Mouse (Mus musculus) heart, embryonic 14.5 days (tissue): ENCODE measurements around the gene Aadacl3. TPM values are rescaled to one million over a fixed set of nuclear protein-coding genes. Genes with fewer than 3 reads are reported as not detected.

ENCODE experiments used
- ATAC-seq: fragments of 200-750 bp; cut with Nextera tagmentation; 2 replicates; pipeline ENCODE4 v1.8.0; 2017; ENCODE audit warnings: low read depth, moderate TSS enrichment; ENCODE audit not compliant: insufficient number of reproducible peaks, insufficient read depth, low FRiP score
- H3K27ac ChIP-seq, 2 experiments: fragments of 200-500 bp in 1 of 2; fragments of 300-500 bp in 1 of 2; sonication (generic) in 1 of 2; replicated peaks in 1 of 2; 2 replicates each; pipeline ENCODE4 v1.5.1; 2012 to 2014; ENCODE audit warnings: low read depth in 2 of 2, low read length in 2 of 2, control low read depth in 1 of 2, mild to moderate bottlenecking in 1 of 2, mixed read lengths in 1 of 2; ENCODE audit not compliant: control insufficient read depth in 1 of 2, insufficient read depth in 1 of 2
- H3K27me3 ChIP-seq: fragments of 300-500 bp; sonication (generic); 2 replicates; pipeline ENCODE4 v1.6.1; 2014; ENCODE audit warnings: mild to moderate bottlenecking, low read length, control low read depth; ENCODE audit not compliant: control insufficient read depth, insufficient read depth
- H3K36me3 ChIP-seq: fragments of 300-500 bp; sonication (generic); 2 replicates; pipeline ENCODE4 v1.6.1; 2014; ENCODE audit warnings: mild to moderate bottlenecking, control low read depth, low read length, mixed read lengths; ENCODE audit not compliant: control insufficient read depth, insufficient read depth
- H3K4me1 ChIP-seq, 2 experiments: fragments of 200-500 bp in 1 of 2; fragments of 300-500 bp in 1 of 2; sonication (generic) in 1 of 2; 2 replicates each; pipeline ENCODE4 v1.6.1; 2012 to 2014; ENCODE audit warnings: low read length in 2 of 2, control low read depth in 1 of 2, mixed read lengths in 1 of 2; ENCODE audit not compliant: control insufficient read depth in 2 of 2, insufficient read depth in 2 of 2
- H3K4me2 ChIP-seq: fragments of 300-500 bp; sonication (generic); 2 replicates; pipeline ENCODE4 v1.6.1; 2014; ENCODE audit warnings: mild to moderate bottlenecking, low read length
- H3K4me3 ChIP-seq, 2 experiments: fragments of 200-500 bp in 1 of 2; fragments of 300-500 bp in 1 of 2; sonication (generic) in 1 of 2; 2 replicates each; pipeline ENCODE4 v1.5.1; 2012 to 2014; ENCODE audit warnings: low read length in 2 of 2, mild to moderate bottlenecking in 2 of 2, control low read depth in 1 of 2, low read depth in 1 of 2, moderate library complexity in 1 of 2; ENCODE audit not compliant: control insufficient read depth in 1 of 2, insufficient read depth in 1 of 2
- H3K9ac ChIP-seq: fragments of 300-500 bp; sonication (generic); 2 replicates; pipeline ENCODE4 v1.6.1; 2014; ENCODE audit warnings: mild to moderate bottlenecking, low read length
- H3K9me3 ChIP-seq: fragments of 300-500 bp; sonication (generic); 2 replicates; pipeline ENCODE4 v1.6.1; 2016; ENCODE audit warnings: low read length, control low read depth; ENCODE audit not compliant: control insufficient read depth
- WGBS: fragments of 180-500 bp; shearing (Covaris S2); extraction: QIAGEN DNeasy Blood & Tissue Kit; methylation state at CpG from one replicate; pipeline ENCODE4 v1.1.7; 2014; 5-methylcytosine and 5-hydroxymethylcytosine counted together
- polyA plus RNA-seq: library from polyadenylated mRNA; unstranded; fragments of >200 nt; fragmentation: Nextera tagmentation; extraction: Ambion mirVana; gene quantifications from 2 replicates; pipeline ENCODE4 v1.2.1, GENCODE M21; 2014

The Aadacl3 gene
- polyA plus RNA-seq, 1 experiment from 2014 or later = not detected

DNA sequence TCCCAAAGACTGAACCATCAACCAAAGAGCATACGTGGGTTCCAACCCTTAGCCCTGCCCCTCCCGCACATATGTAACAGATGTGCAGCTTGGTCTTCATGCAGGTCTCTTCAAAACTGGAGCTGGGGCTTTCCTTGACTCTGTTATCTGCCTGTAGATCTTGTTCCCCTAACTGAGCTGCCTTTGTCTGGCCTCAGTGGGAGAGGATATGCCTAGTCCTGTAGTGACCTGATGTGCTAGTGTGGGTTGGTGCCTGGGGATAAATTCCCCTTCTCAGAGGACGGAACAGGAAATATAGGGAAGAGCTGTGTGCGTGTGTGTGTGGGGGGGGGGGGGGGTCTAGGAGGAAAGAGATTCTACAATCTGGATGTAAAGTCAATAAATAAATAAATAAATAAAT, 22.5 kb downstream of the Aadacl3 start:
- no peak overlapping the region for H3K4me2 ChIP-seq
- H3K9me3 ChIP-seq = no peaks in the 10 kb centered on the region
- no peak overlapping the region for H3K9ac ChIP-seq
- WGBS = 85% methylated on average over 4 of the region's 4 CpGs
- H3K27me3 ChIP-seq = no peaks in the 10 kb centered on the region
- H3K27ac ChIP-seq = no peak overlapping the region
- ATAC-seq = no peak
- no peaks in the 10 kb centered on the region for H3K4me1 ChIP-seq
- H3K36me3 ChIP-seq = no peaks in the 10 kb centered on the region
- no peak overlapping the region for H3K4me3 ChIP-seq

DNA sequence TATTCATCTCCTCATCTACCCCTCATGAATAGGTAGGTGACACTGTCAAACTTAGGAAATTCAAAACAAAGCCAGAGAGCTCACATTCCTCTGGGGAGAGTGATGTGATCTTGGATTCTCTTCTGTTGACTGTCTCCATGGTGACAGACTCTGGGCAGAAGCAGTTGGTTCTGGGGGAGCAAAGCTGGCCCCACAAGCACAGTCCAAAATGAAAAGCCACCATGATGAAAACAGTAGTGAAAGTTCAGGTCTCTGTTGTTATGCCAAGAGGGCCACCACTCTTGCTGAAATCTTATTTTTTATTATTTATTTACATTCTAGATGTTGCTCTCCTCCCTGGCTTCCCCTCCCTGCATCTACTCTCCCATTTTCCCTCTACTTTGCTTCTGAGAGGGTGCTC, 24.9 kb downstream of the Aadacl3 start, which contains the start of gene 1700012P22Rik:
TSS of gene 1700012P22Rik (minus strand) at position 101 of the 400 bp plus-strand sequence.
- Histone ChIP-seq H3K4me2 (no peak within 1 kb of the TSS), H3K27ac (no peak within 1 kb of the TSS), H3K27me3 (no peaks in the 10 kb centered on the region), H3K4me3 (no peak within 1 kb of the TSS), H3K9me3 (no peaks in the 10 kb centered on the region), H3K36me3 (no peaks in the 10 kb centered on the region), H3K9ac (no peak within 1 kb of the TSS), H3K4me1 (no peaks in the 10 kb centered on the region)
- ATAC-seq = no peak

GRCm38 (mm10) chr4:144433216-144433615, 30.3 kb downstream of the Aadacl3 start:
- Histone ChIP-seq H3K27me3 (no peaks in the 10 kb centered on the region), H3K4me2 (no peak overlapping the region), H3K9me3 (no peaks in the 10 kb centered on the region), H3K9ac (no peak overlapping the region), H3K36me3 (no peaks in the 10 kb centered on the region), H3K27ac (no peak overlapping the region), H3K4me3 (no peak overlapping the region), H3K4me1 (no peaks in the 10 kb centered on the region)
- WGBS = 86% methylated on average over 5 of the region's 5 CpGs
- ATAC-seq = no peak

DNA sequence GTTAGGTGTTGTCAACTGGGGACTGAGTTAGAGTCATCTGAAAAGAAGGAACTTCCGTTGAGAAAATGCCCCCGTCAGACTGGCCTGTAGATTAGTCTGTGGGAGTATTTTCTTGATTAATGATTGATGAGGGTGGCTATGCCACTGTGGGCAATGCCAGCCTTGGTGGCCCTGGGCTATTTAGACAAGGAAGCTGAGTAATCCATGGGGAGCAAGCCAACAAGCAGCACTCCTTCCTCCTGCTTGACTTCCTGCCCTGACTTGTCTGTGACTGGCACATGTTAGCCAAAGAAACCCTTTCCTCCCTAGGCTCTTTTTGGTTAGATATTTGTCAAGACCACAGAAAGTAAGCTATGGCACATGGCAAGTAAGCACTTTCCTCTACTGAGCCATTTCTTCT, 32.8 kb downstream of the Aadacl3 start:
- H3K36me3 ChIP-seq = no peaks in the 10 kb centered on the region
- H3K27ac ChIP-seq = no peak overlapping the region
- H3K27me3 ChIP-seq = no peaks in the 10 kb centered on the region
- no peaks in the 10 kb centered on the region for H3K9me3 ChIP-seq
- 91% methylated on average over 2 of the region's 2 CpGs for WGBS
- no peak overlapping the region for H3K4me3 ChIP-seq
- ATAC-seq = no peak
- no peaks in the 10 kb centered on the region for H3K4me1 ChIP-seq
- no peak overlapping the region for H3K4me2 ChIP-seq
- no peak overlapping the region for H3K9ac ChIP-seq

GRCm38 (mm10) chr4:144428868-144429267, 34.7 kb downstream of the Aadacl3 start:
- WGBS = 12% methylated on average over 3 of the region's 3 CpGs

GRCm38 (mm10) chr4:144424590-144424989, 39.0 kb downstream of the Aadacl3 start:
- Histone ChIP-seq H3K4me2 (no peak overlapping the region), H3K9ac (no peak overlapping the region), H3K27ac (no peak overlapping the region), H3K9me3 (no peaks in the 10 kb centered on the region), H3K36me3 (no peaks in the 10 kb centered on the region), H3K4me3 (no peak overlapping the region), H3K27me3 (no peaks in the 10 kb centered on the region), H3K4me1 (no peaks in the 10 kb centered on the region)
- 61% methylated on average over 5 of the region's 5 CpGs for WGBS
- ATAC-seq = no peak

More at GRCm38 (mm10) chr4:144428868-144429267, 34.7 kb downstream of the Aadacl3 start:
- H3K27me3 ChIP-seq = no peaks in the 10 kb centered on the region
- H3K9me3 ChIP-seq = no peaks in the 10 kb centered on the region
- ATAC-seq = no peak
- H3K4me3 ChIP-seq = no peak overlapping the region
- H3K9ac ChIP-seq = no peak overlapping the region
- H3K36me3 ChIP-seq = no peaks in the 10 kb centered on the region
- no peak overlapping the region for H3K4me2 ChIP-seq
- H3K27ac ChIP-seq = no peak overlapping the region
- no peaks in the 10 kb centered on the region for H3K4me1 ChIP-seq

GRCm38 (mm10) chr4:144420644-144421043, 42.9 kb downstream of the Aadacl3 start:
- no peak overlapping the region for H3K4me3 ChIP-seq
- no peaks in the 10 kb centered on the region for H3K27me3 ChIP-seq
- no peak overlapping the region for H3K27ac ChIP-seq
- no peaks in the 10 kb centered on the region for H3K36me3 ChIP-seq
- no peak overlapping the region for H3K9ac ChIP-seq
- H3K4me2 ChIP-seq = no peak overlapping the region
- no peak for ATAC-seq
- no peaks in the 10 kb centered on the region for H3K4me1 ChIP-seq
- H3K9me3 ChIP-seq = no peaks in the 10 kb centered on the region

DNA sequence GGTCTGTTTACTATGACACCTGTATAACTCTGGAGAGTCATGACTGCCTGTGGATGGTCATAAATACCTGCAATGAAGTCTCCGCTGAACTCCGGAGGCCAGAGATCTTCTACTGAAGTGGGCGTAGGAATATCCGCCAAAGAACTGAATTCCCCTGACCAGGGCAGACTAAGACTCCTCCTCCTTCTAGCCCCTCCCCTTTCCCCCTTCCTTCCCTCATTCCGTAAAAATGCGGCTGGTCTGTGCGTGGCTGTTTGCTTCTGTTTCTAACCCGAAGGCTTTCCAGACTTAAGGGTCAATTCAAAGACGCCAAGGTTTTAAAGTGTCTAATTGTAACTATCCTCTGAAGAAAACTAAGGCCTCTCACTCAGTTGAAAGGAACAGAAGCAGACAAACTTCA, 55.3 kb downstream of the Aadacl3 start, which contains the start of gene Pramef12:
TSS of gene Pramef12 (minus strand) at position 175 of the 400 bp plus-strand sequence.
- H3K9ac ChIP-seq = no peak within 1 kb of the TSS
- no peaks in the 10 kb centered on the region for H3K27me3 ChIP-seq

More for the DNA sequence above, 55.3 kb downstream of the Aadacl3 start, which contains the start of gene Pramef12:
- 61% methylated on average over 9 of the region's 9 CpGs for WGBS
- no peak for ATAC-seq
- Histone ChIP-seq H3K9me3 (no peaks in the 10 kb centered on the region), H3K27ac (no peak within 1 kb of the TSS), H3K4me2 (no peak within 1 kb of the TSS), H3K4me1 (no peaks in the 10 kb centered on the region; a peak in 1 of 4 replicates), H3K4me3 (no peak within 1 kb of the TSS), H3K36me3 (no peaks in the 10 kb centered on the region)
